Mouse (Mus musculus): ENCODE measurements at regions not wholly inside any gene's neighbourhood (a gene's known extent, or its start where the extent isn't known, plus 50 kb on each side); places are given as distances from the start of the nearest gene placed in this dataset.
A peak's percentile ranks its signal among the peaks of the same experiment; 100 is the strongest.

DNA sequence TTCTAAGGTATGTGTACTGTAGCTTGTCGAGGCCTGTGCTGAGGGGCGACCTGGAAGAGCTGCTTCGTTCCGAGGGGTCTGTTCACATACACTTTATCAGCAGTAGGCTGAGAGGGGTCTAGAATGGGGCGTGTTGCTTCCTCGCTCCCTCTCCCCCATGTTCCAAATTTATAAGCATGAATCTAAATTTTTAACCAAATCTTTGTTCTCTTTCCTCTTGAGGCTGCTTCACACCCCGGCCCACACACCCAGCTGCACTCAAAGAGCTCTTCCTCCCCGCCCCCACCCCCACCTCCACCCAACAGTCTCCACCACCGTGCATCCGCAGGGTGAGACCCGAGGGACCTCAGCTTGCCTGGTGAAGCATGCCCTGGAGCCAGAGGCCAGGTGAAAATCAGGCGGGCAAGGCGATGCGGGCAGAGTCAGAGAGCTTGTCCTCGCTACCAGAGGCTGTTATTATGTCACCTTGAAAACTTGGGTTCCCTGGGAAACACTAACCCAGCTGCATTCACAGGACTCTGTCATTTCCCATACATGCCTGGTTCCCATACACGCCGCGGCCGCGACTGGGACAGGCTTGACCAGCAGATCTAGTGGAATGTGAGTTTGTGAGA, 77.1 kb upstream of the Mrps9 start:
- Histone ChIP-seq H3K9ac (replicated peaks; ENCODE audit: low read depth, low read length) (no peak overlapping the region), H3K4me1 (ENCODE audit: control insufficient read depth, insufficient read depth) (no peaks in the 10 kb centered on the region), H3K27me3 (ENCODE audit: control insufficient read depth, insufficient read depth, low read length) (no peaks in the 10 kb centered on the region), H3K4me3 (ENCODE audit: low read depth, low read length) (no peak overlapping the region), H3K36me3 (replicated peaks; ENCODE audit: control insufficient read depth, insufficient read depth, low read length) (no peaks in the 10 kb centered on the region), H3K27ac (ENCODE audit: low read depth) (no peak overlapping the region), H3K4me2 (ENCODE audit: low read depth, low read length) (no peak overlapping the region), H3K9me3 (replicated peaks; ENCODE audit: control insufficient read depth, low read length) (no peaks in the 10 kb centered on the region)
- WGBS: 63% methylated on average over 20 of the region's 20 CpGs
- no peak for ATAC-seq (ENCODE audit: insufficient read depth, low read depth)
- no peak for DNase-seq (ENCODE audit: low spot score)
- no peak for TF ChIP-seq EP300 (IDR thresholded peaks at IDR 0.05; ENCODE audit: low read depth)
- no peak for TF ChIP-seq CTCF (IDR thresholded peaks at IDR 0.05; ENCODE audit: low read depth)

DNA sequence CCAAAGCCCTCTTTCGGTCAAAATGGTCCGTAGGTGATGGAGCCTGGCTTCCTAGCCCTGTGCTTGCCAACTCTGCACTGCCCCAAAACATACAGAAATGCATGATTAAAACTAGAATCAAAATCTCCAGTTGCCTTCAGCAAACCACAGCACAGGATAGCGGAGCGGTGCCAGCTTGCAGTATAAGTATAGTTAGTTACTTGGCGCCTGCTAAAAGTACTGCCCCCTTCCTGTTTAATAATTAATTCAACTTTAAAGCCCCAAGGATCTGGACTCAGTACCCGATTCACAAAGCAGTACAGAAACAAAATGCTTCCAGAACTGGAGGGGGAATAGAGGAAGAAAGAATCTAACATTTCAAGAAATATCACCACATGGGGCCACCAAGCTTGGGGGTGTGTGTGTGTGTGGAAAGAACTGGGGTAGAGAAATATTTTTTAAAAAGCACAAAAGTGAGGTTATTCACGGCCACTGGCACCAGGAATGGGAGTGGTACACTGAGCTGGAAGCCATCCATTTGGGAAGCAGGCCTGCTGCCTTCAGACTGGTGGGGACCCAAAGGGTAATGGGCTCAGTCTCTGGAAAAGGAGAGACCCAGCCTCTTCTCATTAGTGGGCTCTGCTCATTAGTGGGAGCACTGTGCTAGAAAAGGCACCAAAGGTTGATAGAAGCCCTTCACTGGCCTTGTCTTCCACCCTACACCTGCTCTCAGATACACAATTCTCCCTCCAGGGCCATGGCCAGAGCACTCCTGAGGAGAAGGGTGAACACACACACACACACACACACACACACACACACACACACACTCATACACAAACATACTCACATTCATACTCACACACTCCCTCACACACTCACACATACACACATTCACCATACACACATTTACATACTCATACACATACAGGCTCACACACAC, 75.8 kb upstream of the Mrps9 start:
- no peaks in the 10 kb centered on the region for H3K4me1 ChIP-seq (ENCODE audit: control insufficient read depth, insufficient read depth)
- 0 out of 2 replicates have a peak, but pooled peaks cover 4% of the 10 kb centered on the region for H3K27me3 ChIP-seq (ENCODE audit: control insufficient read depth, insufficient read depth, low read length)
- no peak overlapping the region for H3K9ac ChIP-seq (replicated peaks; ENCODE audit: low read depth, low read length)
- ATAC-seq (ENCODE audit: insufficient read depth, low read depth): no peak
- H3K27ac ChIP-seq (ENCODE audit: low read depth): no peak overlapping the region
- H3K4me3 ChIP-seq (ENCODE audit: low read depth, low read length): no peak overlapping the region
- no peak for DNase-seq (ENCODE audit: low spot score)
- H3K9me3 ChIP-seq (replicated peaks; ENCODE audit: control insufficient read depth, low read length): no peaks in the 10 kb centered on the region
- 82% methylated on average over 7 of the region's 7 CpGs for WGBS
- no peaks in the 10 kb centered on the region for H3K36me3 ChIP-seq (replicated peaks; ENCODE audit: control insufficient read depth, insufficient read depth, low read length)
- no peak for TF ChIP-seq CTCF (IDR thresholded peaks at IDR 0.05; ENCODE audit: low read depth)
- no peak for TF ChIP-seq EP300 (IDR thresholded peaks at IDR 0.05; ENCODE audit: low read depth)
- H3K4me2 ChIP-seq (ENCODE audit: low read depth, low read length): no peak overlapping the region

GRCm38 (mm10) chr1:42775893-42776287, 75.1 kb upstream of the Mrps9 start:
- Histone ChIP-seq H3K4me2 (ENCODE audit: low read depth, low read length) (no peak overlapping the region), H3K27me3 (ENCODE audit: control insufficient read depth, insufficient read depth, low read length) (0 out of 2 replicates have a peak, but pooled peaks cover 4% of the 10 kb centered on the region), H3K4me3 (ENCODE audit: low read depth, low read length) (no peak overlapping the region), H3K9ac (replicated peaks; ENCODE audit: low read depth, low read length) (no peak overlapping the region), H3K36me3 (replicated peaks; ENCODE audit: control insufficient read depth, insufficient read depth, low read length) (no peaks in the 10 kb centered on the region), H3K9me3 (replicated peaks; ENCODE audit: control insufficient read depth, low read length) (no peaks in the 10 kb centered on the region), H3K27ac (ENCODE audit: low read depth) (no peak overlapping the region), H3K4me1 (ENCODE audit: control insufficient read depth, insufficient read depth) (no peaks in the 10 kb centered on the region)
- ATAC-seq (ENCODE audit: insufficient read depth, low read depth) (no peak), DNase-seq (ENCODE audit: low spot score) (no peak)
- no peak for TF ChIP-seq EP300 (IDR thresholded peaks at IDR 0.05; ENCODE audit: low read depth)
- TF ChIP-seq CTCF (IDR thresholded peaks at IDR 0.05; ENCODE audit: low read depth): no peak
- 86% methylated on average over 2 of the region's 2 CpGs for WGBS

DNA sequence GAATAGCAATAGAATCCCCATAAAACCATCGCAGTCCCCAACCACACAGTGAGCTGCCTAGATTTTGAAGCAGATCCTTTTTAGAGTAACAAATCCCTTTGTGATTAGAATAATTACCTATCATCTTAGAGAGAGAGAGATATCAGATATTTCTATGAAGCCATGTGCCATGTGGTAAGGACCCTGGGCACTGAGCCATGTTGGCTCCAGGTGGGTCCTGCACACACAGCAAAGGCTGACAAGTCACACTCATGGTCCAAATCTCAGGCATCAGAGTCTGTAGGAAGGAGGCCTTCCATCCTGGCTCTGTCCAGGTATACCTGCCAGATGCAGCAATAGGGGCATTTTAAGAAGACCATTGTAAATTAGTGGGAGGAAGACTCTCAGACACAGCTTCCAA, 73.6 kb upstream of the Mrps9 start:
- no peak overlapping the region for H3K4me2 ChIP-seq (ENCODE audit: low read depth, low read length)
- no peaks in the 10 kb centered on the region for H3K4me1 ChIP-seq (ENCODE audit: control insufficient read depth, insufficient read depth)
- no peak overlapping the region for H3K27ac ChIP-seq (ENCODE audit: low read depth)
- H3K4me3 ChIP-seq (ENCODE audit: low read depth, low read length): no peak overlapping the region
- ATAC-seq (ENCODE audit: insufficient read depth, low read depth) (no peak), DNase-seq (ENCODE audit: low spot score) (no peak)
- no peaks in the 10 kb centered on the region for H3K36me3 ChIP-seq (replicated peaks; ENCODE audit: control insufficient read depth, insufficient read depth, low read length)
- no peaks in the 10 kb centered on the region for H3K9me3 ChIP-seq (replicated peaks; ENCODE audit: control insufficient read depth, low read length)
- no peak overlapping the region for H3K9ac ChIP-seq (replicated peaks; ENCODE audit: low read depth, low read length)
- no peak for TF ChIP-seq EP300 (IDR thresholded peaks at IDR 0.05; ENCODE audit: low read depth)
- no peak for TF ChIP-seq CTCF (IDR thresholded peaks at IDR 0.05; ENCODE audit: low read depth)
- 0 out of 2 replicates have a peak, but pooled peaks cover 4% of the 10 kb centered on the region for H3K27me3 ChIP-seq (ENCODE audit: control insufficient read depth, insufficient read depth, low read length)
- WGBS: 80% methylated on average over 1 of the region's 1 CpGs

GRCm38 (mm10) chr1:42779761-42780160, 71.3 kb upstream of the Mrps9 start:
- no peak overlapping the region for H3K9ac ChIP-seq (replicated peaks; ENCODE audit: low read depth, low read length)
- 0 out of 2 replicates have a peak, but pooled peaks cover 4% of the 10 kb centered on the region for H3K27me3 ChIP-seq (ENCODE audit: control insufficient read depth, insufficient read depth, low read length)
- no peaks in the 10 kb centered on the region for H3K9me3 ChIP-seq (replicated peaks; ENCODE audit: control insufficient read depth, low read length)
- DNase-seq (ENCODE audit: low spot score) (peak; percentile 13), ATAC-seq (ENCODE audit: insufficient read depth, low read depth) (no peak)
- no peak overlapping the region for H3K4me3 ChIP-seq (ENCODE audit: low read depth, low read length)
- H3K4me1 ChIP-seq (ENCODE audit: control insufficient read depth, insufficient read depth): no peaks in the 10 kb centered on the region
- no peaks in the 10 kb centered on the region for H3K36me3 ChIP-seq (replicated peaks; ENCODE audit: control insufficient read depth, insufficient read depth, low read length)
- no peak overlapping the region for H3K27ac ChIP-seq (ENCODE audit: low read depth)
- TF ChIP-seq CTCF (IDR thresholded peaks at IDR 0.05; ENCODE audit: low read depth) (peak; percentile 66), EP300 (IDR thresholded peaks at IDR 0.05; ENCODE audit: low read depth) (no peak)
- H3K4me2 ChIP-seq (ENCODE audit: low read depth, low read length): no peak overlapping the region
- WGBS: 39% methylated on average over 5 of the region's 5 CpGs
